Mouse (Mus musculus) lung, embryonic 14.5 days (tissue): ENCODE measurements around the gene Pgbd1. TPM values are rescaled to one million over a fixed set of nuclear protein-coding genes. Genes with fewer than 3 reads are reported as not detected.

Experiments
- ATAC-seq: fragments of 200-750 bp; cut with Nextera tagmentation; 2 replicates; pipeline ENCODE4 v1.8.0; 2017; ENCODE audit warnings: mild to moderate bottlenecking, moderate TSS enrichment, moderate library complexity; ENCODE audit not compliant: insufficient read depth
- DNase-seq: peaks from one replicate; pipeline ENCODE4 v3.0.0-alpha.2; 2015
- H3K27ac ChIP-seq: fragments of 300-500 bp; sonication (generic); 2 replicates; pipeline ENCODE4 v1.5.1; 2014; ENCODE audit warnings: low read depth, mild to moderate bottlenecking, moderate library complexity
- H3K27me3 ChIP-seq: fragments of 300-500 bp; sonication (generic); 2 replicates; pipeline ENCODE4 v1.6.1; 2014; ENCODE audit warnings: low read length, control low read depth; ENCODE audit not compliant: insufficient read depth
- H3K36me3 ChIP-seq: fragments of 300-500 bp; sonication (generic); 2 replicates; pipeline ENCODE4 v1.6.1; 2014; ENCODE audit warnings: control low read depth; ENCODE audit not compliant: insufficient read depth
- H3K4me1 ChIP-seq: fragments of 300-500 bp; sonication (generic); 2 replicates; pipeline ENCODE4 v1.6.1; 2014; ENCODE audit warnings: antibody characterized with exemption, control low read depth; ENCODE audit not compliant: insufficient read depth
- H3K4me2 ChIP-seq: fragments of 300-500 bp; sonication (generic); 2 replicates; pipeline ENCODE4 v1.6.1; 2014; ENCODE audit warnings: mild to moderate bottlenecking
- H3K4me3 ChIP-seq: fragments of 300-500 bp; sonication (generic); 2 replicates; pipeline ENCODE4 v1.5.1; 2014; ENCODE audit warnings: low read depth, low read length
- H3K9ac ChIP-seq: fragments of 300-500 bp; sonication (generic); 2 replicates; pipeline ENCODE4 v1.6.1; 2014
- H3K9me3 ChIP-seq: fragments of 300-500 bp; sonication (generic); 2 replicates; pipeline ENCODE4 v1.6.1; 2016; ENCODE audit warnings: low read depth, low read length, control low read depth
- CTCF ChIP-seq: IDR thresholded peaks from 2 replicates; pipeline ENCODE4 v1.5.1; 2016; ENCODE audit warnings: antibody characterized with exemption, low read depth
- WGBS: fragments of 180-500 bp; shearing (Covaris S2); extraction: QIAGEN DNeasy Blood & Tissue Kit; methylation state at CpG from one replicate; pipeline ENCODE4 v1.1.7; 2014; 5-methylcytosine and 5-hydroxymethylcytosine counted together
- microRNA counts: library from miRNA; unstranded; fragments of <30 nt; microRNA quantifications from one replicate; lab custom pipeline; 2016
- microRNA-seq: library from miRNA; unstranded; fragments of <30 nt; microRNA quantifications from one replicate; pipeline ENCODE4, GENCODE M21; 2016; ENCODE audit warnings: borderline number of aligned reads
- polyA plus RNA-seq: library from polyadenylated mRNA; unstranded; fragments of >200 nt; fragmentation: Nextera tagmentation; extraction: Ambion mirVana; gene quantifications from 2 replicates; pipeline ENCODE4 v1.2.1, GENCODE M21; 2014

The Pgbd1 gene
- polyA plus RNA-seq, 1 experiment from 2014 or later = 2.3 TPM

- 83% methylated on average over 2 of the region's 2 CpGs for WGBS
These were observed 63.1 kb downstream of the Pgbd1 start for GRCm38 (mm10) chr13:21377773-21378172.

GRCm38 (mm10) chr13:21372700-21373099, 68.2 kb downstream of the Pgbd1 start:
- Histone ChIP-seq H3K9me3 (no peaks in the 10 kb centered on the region), H3K27ac (no peak overlapping the region), H3K4me3 (no peak overlapping the region), H3K4me2 (no peak overlapping the region), H3K36me3 (peaks cover 32% of the 10 kb centered on the region), H3K4me1 (no peaks in the 10 kb centered on the region), H3K27me3 (no peaks in the 10 kb centered on the region), H3K9ac (no peak overlapping the region)
- no peak for TF ChIP-seq CTCF
- WGBS = 87% methylated on average over 2 of the region's 2 CpGs
- ATAC-seq = no peak
- no peak for DNase-seq

More at GRCm38 (mm10) chr13:21377773-21378172, 63.1 kb downstream of the Pgbd1 start:
- no peaks in the 10 kb centered on the region for H3K27me3 ChIP-seq
- no peaks in the 10 kb centered on the region for H3K36me3 ChIP-seq
- TF ChIP-seq CTCF = no peak
- H3K27ac ChIP-seq = no peak overlapping the region
- H3K9ac ChIP-seq = no peak overlapping the region
- no peak overlapping the region for H3K4me2 ChIP-seq
- H3K4me3 ChIP-seq = no peak overlapping the region
- no peaks in the 10 kb centered on the region for H3K9me3 ChIP-seq
- DNase-seq = no peak
- no peaks in the 10 kb centered on the region for H3K4me1 ChIP-seq
- no peak for ATAC-seq

MicroRNAs encoded within 50 kb of the gene (microRNA counts, 519-probe panel; counts per million panel counts)
- 3,214 counts per million, percentile 61 among the panel's probes with 10 or more counts for microRNA mmu-miR-1896 (lab: Ali Mortazavi, UCI)

Small RNA genes lying within 50 kb of the gene (microRNA-seq; reads per million reads assigned to microRNA genes)
- gene Mir1896 (not detected), gene Mir6942 (not detected)

Other genes starting within 250 kb of the Pgbd1 start
- not detected in 2 replicates for gene Gpx5, start 148.3 kb downstream of the Pgbd1 start, polyA plus RNA-seq
- gene Gpx6, start 128.9 kb downstream of the Pgbd1 start, polyA plus RNA-seq = not detected in 2 replicates
- not detected in 2 replicates for gene Olfr1367, start 94.1 kb downstream of the Pgbd1 start, polyA plus RNA-seq
- gene Zscan12, start 78.2 kb downstream of the Pgbd1 start, polyA plus RNA-seq = 14.1 and 14.3 TPM in 2 replicates
- gene Zkscan3, start 38.3 kb downstream of the Pgbd1 start, polyA plus RNA-seq = 73.2 and 78.0 TPM in 2 replicates
- 26.6 and 27.6 TPM in 2 replicates for gene Zscan26, start 12.7 kb upstream of the Pgbd1 start, polyA plus RNA-seq
- 3.1 and 3.4 TPM in 2 replicates for gene Nkapl, start 27.5 kb upstream of the Pgbd1 start, polyA plus RNA-seq
- 3.4 and 3.5 TPM in 2 replicates for gene Zkscan4, start 37.8 kb upstream of the Pgbd1 start, polyA plus RNA-seq
- gene Gm10065, start 38.4 kb upstream of the Pgbd1 start, polyA plus RNA-seq = not detected in 2 replicates
- 0.74 and 0.96 TPM in 2 replicates for gene AK157302, start 54.2 kb upstream of the Pgbd1 start, polyA plus RNA-seq
- gene Gm11273, start 60.4 kb upstream of the Pgbd1 start, polyA plus RNA-seq = 6.6 and 7.6 TPM in 2 replicates
- 10.1 and 10.5 TPM in 2 replicates for gene Zkscan8, start 90.1 kb upstream of the Pgbd1 start, polyA plus RNA-seq
- 0.14 and 0.41 TPM in 2 replicates for gene Olfr1366, start 101.8 kb upstream of the Pgbd1 start, polyA plus RNA-seq
- gene Olfr1535, start 118.8 kb upstream of the Pgbd1 start, polyA plus RNA-seq = 0.09 TPM in 1 of 2 replicates, not detected in the other
- not detected in 2 replicates for gene Olfr1364, start 140.7 kb upstream of the Pgbd1 start, polyA plus RNA-seq
- not detected in 2 replicates for gene Olfr1362, start 173.0 kb upstream of the Pgbd1 start, polyA plus RNA-seq
- not detected in 2 replicates for gene Olfr11, start 201.5 kb upstream of the Pgbd1 start, polyA plus RNA-seq
- gene Olfr1361, start 222.3 kb upstream of the Pgbd1 start, polyA plus RNA-seq = not detected in 2 replicates
- gene Olfr1360, start 236.3 kb upstream of the Pgbd1 start, polyA plus RNA-seq = not detected in 2 replicates